Mouse (Mus musculus) MEL (cell line): ENCODE measurements around the gene Shroom1. TPM values are rescaled to one million over a fixed set of nuclear protein-coding genes. Genes with fewer than 3 reads are reported as not detected.

Experiments used
- DNase-seq: peaks from one replicate; pipeline ENCODE4 v3.0.0; 2011; ENCODE audit warnings: low read depth, low spot score
- H3K27ac ChIP-seq: 2 replicates; pipeline ENCODE4 v1.5.1; 2012; ENCODE audit warnings: low read depth, mild to moderate bottlenecking, control low read depth, low read length, moderate library complexity; ENCODE audit not compliant: control insufficient read depth
- H3K27me3 ChIP-seq, 2 experiments: fragments of 150-350 bp in 1 of 2; sonication (generic) in 1 of 2; 2 replicates each; pipeline ENCODE4 v1.6.1; 2012; ENCODE audit warnings: low read length in 2 of 2, mild to moderate bottlenecking in 2 of 2, improper control_type of control experiment in 1 of 2, moderate library complexity in 1 of 2; ENCODE audit not compliant: insufficient read depth in 2 of 2, control insufficient read depth in 1 of 2
- H3K36me3 ChIP-seq, 2 experiments: 2 replicates each; pipeline ENCODE4 v1.6.1; 2012 to 2014; ENCODE audit warnings: low read length in 2 of 2, improper control_type of control experiment in 1 of 2, inconsistent platforms in 1 of 2, mild to moderate bottlenecking in 1 of 2; ENCODE audit not compliant: insufficient read depth in 2 of 2, control insufficient read depth in 1 of 2
- H3K4me1 ChIP-seq, 2 experiments: fragments of 150-350 bp in 1 of 2; sonication (generic) in 1 of 2; 2 replicates each; pipeline ENCODE4 v1.6.1; 2012; ENCODE audit warnings: low read length in 2 of 2, improper control_type of control experiment in 1 of 2, mild to moderate bottlenecking in 1 of 2; ENCODE audit not compliant: insufficient read depth in 2 of 2, control insufficient read depth in 1 of 2
- H3K4me3 ChIP-seq, 2 experiments: fragments of 150-350 bp in 1 of 2; sonication (generic) in 1 of 2; 2 replicates each; pipeline ENCODE4 v1.5.1; 2012; ENCODE audit warnings: low read depth in 2 of 2, low read length in 2 of 2, mild to moderate bottlenecking in 2 of 2, moderate library complexity in 2 of 2, control low read depth in 1 of 2, improper control_type of control experiment in 1 of 2; ENCODE audit not compliant: control insufficient read depth in 1 of 2, insufficient read depth in 1 of 2
- H3K79me2 ChIP-seq: 2 replicates; pipeline ENCODE4 v1.6.1; 2012; ENCODE audit warnings: mild to moderate bottlenecking, low read length, moderate library complexity; ENCODE audit not compliant: control insufficient read depth, poor library complexity, insufficient read depth
- H3K9ac ChIP-seq: 2 replicates; pipeline ENCODE4 v1.6.1; 2012; ENCODE audit warnings: low read depth, mild to moderate bottlenecking, control low read depth, low read length, moderate library complexity; ENCODE audit not compliant: control insufficient read depth, poor library complexity, severe bottlenecking
- H3K9me3 ChIP-seq: fragments of 150-350 bp; sonication (generic); replicated peaks from 2 replicates; pipeline ENCODE4 v1.6.1; 2012; ENCODE audit warnings: mild to moderate bottlenecking, low read length, improper control_type of control experiment, moderate library complexity; ENCODE audit not compliant: insufficient read depth
- CHD2 ChIP-seq: IDR thresholded peaks from 2 replicates; pipeline ENCODE4 v1.6.1; 2011; ENCODE audit warnings: low read length, improper control_type of control experiment
- CTCF ChIP-seq, 3 experiments: IDR thresholded peaks in 2 of 3; conservative IDR thresholded peaks in 1 of 3; 2 replicates each; pipeline ENCODE4 v1.5.1; 2011 to 2012; ENCODE audit warnings: low read length in 3 of 3, low read depth in 2 of 3, mild to moderate bottlenecking in 2 of 3, improper control_type of control experiment in 1 of 3, inconsistent platforms in 1 of 3, mixed read lengths in 1 of 3, moderate library complexity in 1 of 3; ENCODE audit not compliant: control insufficient read depth in 1 of 3, insufficient read depth in 1 of 3, poor library complexity in 1 of 3, severe bottlenecking in 1 of 3
- E2F4 ChIP-seq: IDR thresholded peaks from 2 replicates; pipeline ENCODE4 v1.6.1; 2011; ENCODE audit warnings: low read depth, low read length, improper control_type of control experiment, borderline replicate concordance
- ELF1 ChIP-seq: IDR thresholded peaks from 2 replicates; pipeline ENCODE4 v1.6.1; 2014; ENCODE audit warnings: low read depth, mild to moderate bottlenecking, inconsistent platforms, low read length, improper control_type of control experiment, moderate library complexity
- EP300 ChIP-seq, 2 experiments: IDR thresholded peaks; 2 replicates each; pipeline ENCODE4 v1.6.1; 2011; ENCODE audit warnings: improper control_type of control experiment in 2 of 2, low read length in 2 of 2, low read depth in 1 of 2, mild to moderate bottlenecking in 1 of 2
- GABPA ChIP-seq: IDR thresholded peaks from 2 replicates; pipeline ENCODE4 v1.6.1; 2012; ENCODE audit warnings: low read depth, mild to moderate bottlenecking, inconsistent platforms, low read length, improper control_type of control experiment, moderate library complexity
- GATA1 ChIP-seq: IDR thresholded peaks from 2 replicates; pipeline ENCODE4 v1.6.1; 2011; ENCODE audit warnings: low read depth, low read length, improper control_type of control experiment
- HCFC1 ChIP-seq: IDR thresholded peaks from 2 replicates; pipeline ENCODE4 v1.6.1; 2012; ENCODE audit warnings: low read depth, mild to moderate bottlenecking, inconsistent platforms, low read length, improper control_type of control experiment, moderate library complexity
- KAT2A ChIP-seq: conservative IDR thresholded peaks from 2 replicates; pipeline ENCODE4 v1.6.1; 2012; ENCODE audit warnings: low read depth, low read length, improper control_type of control experiment, inconsistent platforms
- MAFK ChIP-seq: IDR thresholded peaks from 2 replicates; pipeline ENCODE4 v1.6.1; 2011; ENCODE audit warnings: low read depth, mild to moderate bottlenecking, low read length, improper control_type of control experiment, borderline replicate concordance
- MAZ ChIP-seq: IDR thresholded peaks from 2 replicates; pipeline ENCODE4 v1.6.1; 2012; ENCODE audit warnings: low read depth, mild to moderate bottlenecking, inconsistent platforms, low read length, improper control_type of control experiment
- MEF2A ChIP-seq: IDR thresholded peaks from 2 replicates; pipeline ENCODE4 v1.6.1; 2014; ENCODE audit warnings: low read depth, mild to moderate bottlenecking, inconsistent platforms, low read length, improper control_type of control experiment; ENCODE audit not compliant: poor library complexity, insufficient replicate concordance, severe bottlenecking; ENCODE audit errors: extremely low read depth
- MXI1 ChIP-seq: IDR thresholded peaks from 2 replicates; pipeline ENCODE4 v1.6.1; 2011; ENCODE audit warnings: mild to moderate bottlenecking, low read depth, low read length, improper control_type of control experiment
- MYB ChIP-seq: IDR thresholded peaks from 2 replicates; pipeline ENCODE4 v1.6.1; 2011; ENCODE audit warnings: mild to moderate bottlenecking, low read depth, low read length, improper control_type of control experiment
- MYC ChIP-seq: IDR thresholded peaks from 2 replicates; pipeline ENCODE4 v1.6.1; 2011; ENCODE audit warnings: low read depth, mild to moderate bottlenecking, low read length, improper control_type of control experiment, moderate library complexity
- NELFE ChIP-seq: IDR thresholded peaks from 2 replicates; pipeline ENCODE4 v1.6.1; 2011; ENCODE audit warnings: low read depth, low read length, improper control_type of control experiment
- NRF1 ChIP-seq: IDR thresholded peaks from 2 replicates; pipeline ENCODE4 v1.6.1; 2014; ENCODE audit warnings: low read depth, mild to moderate bottlenecking, inconsistent platforms, low read length, improper control_type of control experiment, moderate library complexity; ENCODE audit not compliant: poor library complexity, insufficient read depth, severe bottlenecking
- POLR2A ChIP-seq, 2 experiments: IDR thresholded peaks; 2 replicates each; pipeline ENCODE4 v1.6.1; 2011 to 2012; ENCODE audit warnings: low read length in 2 of 2, mild to moderate bottlenecking in 2 of 2, control low read depth in 1 of 2, improper control_type of control experiment in 1 of 2, low read depth in 1 of 2, moderate library complexity in 1 of 2; ENCODE audit not compliant: control insufficient read depth in 1 of 2, insufficient read depth in 1 of 2, poor library complexity in 1 of 2
- POLR2AphosphoS5 ChIP-seq: IDR thresholded peaks from 2 replicates; pipeline ENCODE4 v1.6.1; 2012; ENCODE audit warnings: low read depth, borderline replicate concordance, mild to moderate bottlenecking, inconsistent platforms, low read length, moderate library complexity, mixed read lengths
- RAD21 ChIP-seq: IDR thresholded peaks from 2 replicates; pipeline ENCODE4 v1.6.1; 2011; ENCODE audit warnings: mild to moderate bottlenecking, low read depth, low read length, improper control_type of control experiment
- SIN3A ChIP-seq: IDR thresholded peaks from 2 replicates; pipeline ENCODE4 v1.6.1; 2012; ENCODE audit warnings: low read length, improper control_type of control experiment, inconsistent platforms
- SMC3 ChIP-seq: IDR thresholded peaks from 2 replicates; pipeline ENCODE4 v1.6.1; 2011; ENCODE audit warnings: low read depth, low read length, improper control_type of control experiment
- TAL1 ChIP-seq: IDR thresholded peaks from 2 replicates; pipeline ENCODE4 v1.6.1; 2012; ENCODE audit warnings: mild to moderate bottlenecking, inconsistent platforms, low read length, moderate library complexity, mixed read lengths
- TBP ChIP-seq: IDR thresholded peaks from 2 replicates; pipeline ENCODE4 v1.8.0; 2011; ENCODE audit warnings: low read depth, low read length, improper control_type of control experiment
- USF1 ChIP-seq: IDR thresholded peaks from 2 replicates; pipeline ENCODE4 v1.6.1; 2014; ENCODE audit warnings: low read depth, mild to moderate bottlenecking, inconsistent platforms, low read length, improper control_type of control experiment, moderate library complexity
- USF2 ChIP-seq, 2 experiments: IDR thresholded peaks; 2 replicates each; pipeline ENCODE4 v1.6.1; 2011 to 2012; ENCODE audit warnings: improper control_type of control experiment in 2 of 2, low read length in 2 of 2, borderline replicate concordance in 1 of 2, inconsistent platforms in 1 of 2, low read depth in 1 of 2, mild to moderate bottlenecking in 1 of 2; ENCODE audit not compliant: insufficient read depth in 1 of 2
- ZC3H11A ChIP-seq: IDR thresholded peaks from 2 replicates; pipeline ENCODE4 v1.6.1; 2012; ENCODE audit warnings: low read depth, mild to moderate bottlenecking, inconsistent platforms, low read length, improper control_type of control experiment
- ZMIZ1 ChIP-seq: IDR thresholded peaks from 2 replicates; pipeline ENCODE4 v1.6.1; 2012; ENCODE audit warnings: low read depth, mild to moderate bottlenecking, inconsistent platforms, low read length, improper control_type of control experiment, moderate library complexity
- polyA plus RNA-seq, 2 experiments: library from polyadenylated mRNA; stranded (reverse) in 1 of 2; unstranded in 1 of 2; fragments of >175 nt in 1 of 2; fragments of >200 nt in 1 of 2; gene quantifications; 2 replicates each; pipeline versions ENCODE4 v1.2.1 to v1.2.4; 2012; ENCODE audit warnings: low replicate concordance in 2 of 2, low read depth in 1 of 2; ENCODE audit not compliant: insufficient read length in 2 of 2, insufficient read depth in 1 of 2, missing spikeins in 1 of 2
- total RNA-seq: library from RNA; depleted of rRNA; stranded (reverse); fragments of 300-350 nt; gene quantifications from 2 replicates; pipeline ENCODE4 v1.2.3, GENCODE M21; 2012

Gene Shroom1
- total and polyA plus RNA-seq, 3 experiments = 0.19 TPM; not detected in 2

DNA sequence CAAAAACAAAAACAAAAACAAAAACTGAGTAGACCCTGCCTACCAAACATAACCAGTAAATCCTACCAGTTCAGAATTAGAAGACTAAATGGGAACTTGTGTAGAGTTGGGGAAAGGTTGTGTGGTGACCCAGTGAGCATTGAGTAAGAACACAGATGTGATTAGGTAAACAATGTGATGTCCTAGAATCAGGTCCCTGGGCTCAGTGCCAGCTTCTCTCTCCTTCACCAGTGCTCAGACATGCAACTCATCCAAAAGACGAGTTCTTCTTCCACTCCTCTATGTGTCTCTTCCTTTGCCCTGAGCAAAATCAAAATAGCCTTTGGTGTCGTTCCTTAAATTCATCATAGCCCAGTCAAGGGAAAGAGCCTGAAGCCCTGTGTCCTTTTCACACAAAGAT is 32.2 kb upstream of the Shroom1 start:
- Histone ChIP-seq H3K9ac (no peak overlapping the region), H3K9me3 (no peaks in the 10 kb centered on the region), H3K79me2 (peaks cover 6% of the 10 kb centered on the region), H3K4me3 (no peak overlapping the region), H3K27ac (no peak overlapping the region), H3K4me1 (peaks cover 0 to 7% of the 10 kb centered on the region in 2 experiments; a peak in 2 of 4 replicates), H3K27me3 (no peaks in the 10 kb centered on the region), H3K36me3 (peaks cover 6 to 7% of the 10 kb centered on the region in 2 experiments)
- TF ChIP-seq TBP (no peak), MEF2A (no peak), ZC3H11A (no peak), CHD2 (no peak), MAFK (no peak), ZMIZ1 (no peak), SMC3 (no peak), POLR2A (IDR thresholded peaks at IDR 0.05; ENCODE audit: control insufficient read depth in 1 of 2, insufficient read depth in 1 of 2, low read depth in 1 of 2, low read length in 2 of 2, poor library complexity in 1 of 2) (no peak), USF1 (no peak), MAZ (no peak), NELFE (no peak), ELF1 (no peak), HCFC1 (no peak), SIN3A (no peak), NRF1 (no peak), RAD21 (no peak), MXI1 (no peak), POLR2AphosphoS5 (no peak), GABPA (no peak), GATA1 (no peak)
- no peak for DNase-seq

DNA sequence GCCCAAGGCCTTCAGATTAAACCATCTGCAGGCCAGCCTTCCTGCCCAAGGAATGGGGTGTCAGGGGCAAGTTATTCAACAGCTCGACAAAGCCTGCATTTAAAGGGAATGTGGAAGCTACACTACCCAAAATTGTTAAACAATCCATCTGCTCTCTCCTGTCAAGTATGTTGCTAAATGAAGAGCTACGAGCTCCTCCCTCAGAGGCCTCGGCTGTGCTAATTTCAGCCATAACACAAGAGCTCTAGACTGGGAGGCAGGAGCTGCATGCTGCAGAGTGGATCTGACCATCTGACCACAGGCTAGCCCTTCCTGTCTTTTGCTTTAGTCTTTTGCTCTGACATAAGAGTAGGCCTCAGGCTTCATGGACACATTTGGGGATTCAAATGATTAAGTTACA is 31.8 kb upstream of the Shroom1 start:
- Histone ChIP-seq H3K79me2 (peaks cover 10% of the 10 kb centered on the region), H3K9ac (no peak overlapping the region), H3K4me1 (peaks cover 0 to 7% of the 10 kb centered on the region in 2 experiments; a peak in 2 of 4 replicates), H3K4me3 (no peak overlapping the region), H3K27ac (no peak overlapping the region), H3K9me3 (no peaks in the 10 kb centered on the region), H3K27me3 (no peaks in the 10 kb centered on the region), H3K36me3 (peaks cover 6 to 7% of the 10 kb centered on the region in 2 experiments)
- DNase-seq = no peak
- TF ChIP-seq ZC3H11A = no peak
- TF ChIP-seq USF1 = no peak
- no peak for TF ChIP-seq CTCF (IDR thresholded peaks at IDR 0.05 in 2 of 3, conservative IDR thresholded peaks at IDR 0.05 in 1 of 3; ENCODE audit: control insufficient read depth in 1 of 3, insufficient read depth in 1 of 3, low read depth in 2 of 3, low read length in 3 of 3, poor library complexity in 1 of 3, severe bottlenecking in 1 of 3)
- no peak for TF ChIP-seq USF2 (IDR thresholded peaks at IDR 0.05; ENCODE audit: borderline replicate concordance in 1 of 2, insufficient read depth in 1 of 2, low read depth in 1 of 2, low read length in 2 of 2)
- TF ChIP-seq E2F4 = no peak
- TF ChIP-seq MYC = no peak
- no peak for TF ChIP-seq KAT2A
- no peak for TF ChIP-seq TAL1
- no peak for TF ChIP-seq EP300 (IDR thresholded peaks at IDR 0.05; ENCODE audit: low read depth in 1 of 2, low read length in 2 of 2)
- TF ChIP-seq MYB = no peak
- TF ChIP-seq ZMIZ1 = no peak
- TF ChIP-seq SIN3A = no peak
